Mouse (Mus musculus) hindbrain, embryonic 12.5 days (tissue): ENCODE data around the gene Dgkq. TPM values are rescaled to one million over a fixed set of nuclear protein-coding genes. Genes with fewer than 3 reads are reported as not detected.

ENCODE experiments used
- ATAC-seq: fragments of 200-750 bp; cut with Nextera tagmentation; 2 replicates; pipeline ENCODE4 v1.8.0; 2017; ENCODE audit warnings: moderate TSS enrichment; ENCODE audit not compliant: low FRiP score
- H3K27ac ChIP-seq: fragments of 300-500 bp; sonication (generic); 2 replicates; pipeline ENCODE4 v1.5.1; 2016; ENCODE audit warnings: mild to moderate bottlenecking
- H3K27me3 ChIP-seq: fragments of 300-500 bp; sonication (generic); 2 replicates; pipeline ENCODE4 v1.6.1; 2016; ENCODE audit warnings: mild to moderate bottlenecking
- H3K36me3 ChIP-seq: fragments of 300-500 bp; sonication (generic); 2 replicates; pipeline ENCODE4 v1.6.1; 2016; ENCODE audit warnings: mild to moderate bottlenecking
- H3K4me1 ChIP-seq: fragments of 300-500 bp; sonication (generic); 2 replicates; pipeline ENCODE4 v1.6.1; 2016
- H3K4me2 ChIP-seq: fragments of 300-500 bp; sonication (generic); replicated peaks from 2 replicates; pipeline ENCODE4 v1.6.1; 2016; ENCODE audit warnings: mild to moderate bottlenecking
- H3K4me3 ChIP-seq: fragments of 300-500 bp; sonication (generic); 2 replicates; pipeline ENCODE4 v1.5.1; 2016; ENCODE audit warnings: mild to moderate bottlenecking
- H3K9ac ChIP-seq: fragments of 300-500 bp; sonication (generic); 2 replicates; pipeline ENCODE4 v1.6.1; 2016; ENCODE audit warnings: mild to moderate bottlenecking, moderate library complexity
- H3K9me3 ChIP-seq: fragments of 300-500 bp; sonication (generic); replicated peaks from 2 replicates; pipeline ENCODE4 v1.6.1; 2016; ENCODE audit warnings: mild to moderate bottlenecking
- WGBS: fragments of 180-500 bp; shearing (Covaris S2); methylation state at CpG from one replicate; pipeline ENCODE4 v1.1.7; 2016; 5-methylcytosine and 5-hydroxymethylcytosine counted together
- polyA plus RNA-seq: library from polyadenylated mRNA; unstranded; fragments of >200 nt; fragmentation: Nextera tagmentation; extraction: Ambion mirVana; gene quantifications from 2 replicates; pipeline ENCODE4 v1.2.1, GENCODE M21; 2016

Gene Dgkq
- polyA plus RNA-seq: 21.9 and 23.5 TPM in 2 replicates

DNA sequence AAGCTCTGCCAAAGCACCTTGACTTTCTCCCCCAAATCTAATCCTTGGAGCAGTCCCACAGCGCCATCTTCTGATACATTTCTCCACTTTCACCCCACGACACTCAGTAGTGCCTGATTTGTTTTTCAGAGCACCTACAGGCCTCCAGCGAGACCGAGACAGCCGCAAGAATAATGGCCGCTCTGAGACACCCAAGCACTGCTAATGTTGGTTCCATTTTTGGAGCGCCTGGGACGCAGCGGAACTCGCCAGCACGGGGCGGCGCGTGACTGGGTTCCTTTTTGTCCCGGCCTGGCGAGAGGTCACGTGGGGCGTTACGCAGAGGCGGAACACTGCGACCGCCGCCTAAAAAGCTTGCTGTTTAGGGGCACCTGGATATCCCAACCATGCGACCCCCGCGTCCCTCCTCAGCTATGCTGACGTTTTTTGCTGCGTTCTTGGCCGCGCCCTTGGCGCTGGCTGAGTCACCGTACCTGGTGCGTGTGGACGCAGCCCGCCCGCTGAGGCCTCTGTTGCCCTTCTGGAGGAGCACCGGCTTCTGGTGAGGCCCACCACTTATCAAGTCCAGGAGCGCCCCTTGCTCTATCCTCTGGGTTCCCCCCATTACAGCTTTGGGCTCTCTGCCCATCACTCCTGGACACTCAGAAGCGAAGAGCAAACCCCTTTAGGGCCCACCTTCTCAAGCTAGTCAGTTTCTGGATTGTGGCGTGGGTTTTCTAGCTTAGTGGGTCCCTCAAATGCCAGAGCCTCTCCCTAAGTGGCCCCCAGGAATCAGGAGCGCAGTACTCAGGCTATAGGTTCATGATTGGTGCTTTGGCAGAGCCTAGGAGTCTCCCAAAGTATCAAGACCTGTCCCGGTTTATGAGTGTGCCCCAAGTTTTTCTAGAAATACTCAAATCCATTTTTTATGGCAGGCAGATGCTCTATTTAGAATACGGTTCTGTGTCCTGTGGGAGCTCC lies at the start of gene Dgkq:
Gene Dgkq, minus strand, starts transcription at position 696 of the 960 bp plus-strand sequence.
- WGBS: 8% methylated on average over 43 of the region's 43 CpGs
- no peaks in the 10 kb centered on the region for H3K9me3 ChIP-seq
- H3K27me3 ChIP-seq: no peaks in the 10 kb centered on the region
- H3K27ac ChIP-seq: peak within 1 kb of the TSS; percentile 85
- H3K4me3 ChIP-seq: peak within 1 kb of the TSS; percentile 47
- peak within 1 kb of the TSS; percentile 77 for H3K4me2 ChIP-seq
- H3K36me3 ChIP-seq: peaks cover 16% of the 10 kb centered on the region
- H3K4me1 ChIP-seq: peaks cover 15% of the 10 kb centered on the region
- ATAC-seq: peak; percentile 81
- peak within 1 kb of the TSS; percentile 68 for H3K9ac ChIP-seq

DNA sequence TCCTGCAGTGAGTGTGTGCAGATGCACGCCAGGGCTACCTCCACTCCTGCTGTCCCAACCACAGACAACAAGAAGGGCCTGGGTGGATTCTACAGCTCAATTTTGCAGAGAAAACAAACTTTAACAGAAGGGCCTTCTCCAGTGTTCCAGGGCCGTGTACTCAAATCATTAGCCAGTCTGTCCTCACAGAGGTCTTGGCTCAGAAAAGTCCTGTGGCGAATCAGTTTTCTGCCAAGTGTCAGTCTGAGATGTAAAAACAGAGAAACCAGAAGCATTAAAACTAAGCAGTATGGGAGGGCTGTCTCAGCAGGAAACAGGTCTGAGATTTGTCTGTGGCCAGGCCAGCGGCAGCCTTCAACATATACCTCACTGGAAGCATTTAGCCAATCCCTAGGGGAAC lies 48.6 kb upstream of the Dgkq start:
- 36% methylated on average over 4 of the region's 4 CpGs for WGBS
- H3K4me2 ChIP-seq: no peak overlapping the region
- ATAC-seq: no peak
- H3K4me3 ChIP-seq: no peak overlapping the region
- no peaks in the 10 kb centered on the region for H3K9me3 ChIP-seq
- peaks cover 9% of the 10 kb centered on the region for H3K4me1 ChIP-seq
- H3K36me3 ChIP-seq: no peaks in the 10 kb centered on the region
- H3K27me3 ChIP-seq: no peaks in the 10 kb centered on the region
- 0 out of 2 replicates have a peak overlapping the region, but pooled peaks have one; percentile 23 for H3K27ac ChIP-seq
- H3K9ac ChIP-seq: no peak overlapping the region

DNA sequence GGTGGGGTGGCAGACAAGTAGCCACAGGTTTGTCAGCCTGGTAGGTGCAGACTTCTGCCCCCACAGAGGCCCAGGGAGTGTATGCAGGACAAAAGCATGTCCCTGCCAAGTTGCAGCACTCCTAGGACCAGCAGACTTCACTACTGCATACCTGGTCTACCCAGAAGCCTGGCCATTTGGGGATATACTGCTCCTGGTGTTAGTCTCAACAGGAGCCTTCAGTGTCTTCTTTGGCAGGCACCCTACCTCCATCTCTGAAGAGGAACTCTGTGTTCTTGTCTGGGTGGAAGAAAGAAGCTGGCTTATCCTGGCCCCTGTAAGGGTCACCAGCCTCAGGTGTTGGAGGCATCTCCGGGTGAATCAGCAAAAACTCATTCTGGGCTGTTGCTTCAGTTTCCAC lies 46.5 kb upstream of the Dgkq start:
- H3K27ac ChIP-seq: no peak overlapping the region
- peaks cover 9% of the 10 kb centered on the region for H3K4me1 ChIP-seq
- no peaks in the 10 kb centered on the region for H3K36me3 ChIP-seq
- H3K9me3 ChIP-seq: no peaks in the 10 kb centered on the region
- H3K4me2 ChIP-seq: no peak overlapping the region
- H3K9ac ChIP-seq: no peak overlapping the region
- no peak for ATAC-seq
- no peaks in the 10 kb centered on the region for H3K27me3 ChIP-seq
- no peak overlapping the region for H3K4me3 ChIP-seq
- 78% methylated on average over 1 of the region's 1 CpGs for WGBS

DNA sequence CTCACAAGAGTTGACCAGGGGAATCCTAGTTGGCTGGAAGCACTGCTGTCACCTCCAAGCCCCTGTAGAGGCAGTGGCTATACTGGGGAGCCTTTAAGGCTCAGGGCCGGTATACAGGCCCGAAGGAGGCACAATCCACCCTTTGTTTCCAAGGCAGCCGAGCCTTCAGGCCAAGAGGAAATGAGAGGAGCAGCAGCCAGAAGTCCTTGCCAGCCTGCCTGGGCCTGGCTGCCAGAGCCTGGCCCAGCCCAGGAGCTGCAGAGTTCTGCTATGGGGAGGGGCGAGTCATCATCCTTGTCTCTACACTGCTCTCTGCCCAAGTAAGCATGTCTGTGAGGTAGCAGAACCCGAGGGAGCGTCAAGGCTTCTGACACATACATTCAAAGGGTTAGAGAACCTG lies 44.7 kb upstream of the Dgkq start:
- ATAC-seq: no peak
- no peak overlapping the region for H3K9ac ChIP-seq
- H3K9me3 ChIP-seq: no peaks in the 10 kb centered on the region
- no peaks in the 10 kb centered on the region for H3K36me3 ChIP-seq
- WGBS: 67% methylated on average over 6 of the region's 6 CpGs
- no peak overlapping the region for H3K4me3 ChIP-seq
- no peaks in the 10 kb centered on the region for H3K27me3 ChIP-seq
- no peak overlapping the region for H3K27ac ChIP-seq
- H3K4me1 ChIP-seq: peaks cover 9% of the 10 kb centered on the region
- no peak overlapping the region for H3K4me2 ChIP-seq

DNA sequence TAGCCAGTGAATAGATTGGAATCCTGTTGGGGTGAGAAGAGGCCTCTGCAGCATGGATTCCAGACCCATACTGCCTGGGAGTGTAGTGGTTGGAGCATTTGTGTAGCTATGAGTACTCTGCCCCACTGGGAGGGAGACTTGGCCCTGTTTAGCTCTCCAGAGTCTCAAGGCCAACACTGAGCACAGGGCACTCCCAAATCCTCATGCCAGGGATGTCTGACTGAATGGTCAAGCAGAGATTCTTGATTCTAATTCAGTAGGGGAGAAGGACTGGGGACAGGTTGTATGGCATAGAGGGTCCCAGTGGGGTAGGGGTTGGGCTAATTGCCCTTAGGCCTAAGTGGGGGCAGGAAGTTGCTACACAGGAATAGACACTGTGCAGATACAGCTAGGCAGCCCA lies 44.2 kb upstream of the Dgkq start:
- Histone ChIP-seq H3K4me2 (no peak overlapping the region), H3K4me3 (no peak overlapping the region), H3K4me1 (peaks cover 9% of the 10 kb centered on the region), H3K9ac (no peak overlapping the region), H3K36me3 (no peaks in the 10 kb centered on the region), H3K27ac (no peak overlapping the region), H3K27me3 (no peaks in the 10 kb centered on the region), H3K9me3 (no peaks in the 10 kb centered on the region)
- ATAC-seq: no peak

DNA sequence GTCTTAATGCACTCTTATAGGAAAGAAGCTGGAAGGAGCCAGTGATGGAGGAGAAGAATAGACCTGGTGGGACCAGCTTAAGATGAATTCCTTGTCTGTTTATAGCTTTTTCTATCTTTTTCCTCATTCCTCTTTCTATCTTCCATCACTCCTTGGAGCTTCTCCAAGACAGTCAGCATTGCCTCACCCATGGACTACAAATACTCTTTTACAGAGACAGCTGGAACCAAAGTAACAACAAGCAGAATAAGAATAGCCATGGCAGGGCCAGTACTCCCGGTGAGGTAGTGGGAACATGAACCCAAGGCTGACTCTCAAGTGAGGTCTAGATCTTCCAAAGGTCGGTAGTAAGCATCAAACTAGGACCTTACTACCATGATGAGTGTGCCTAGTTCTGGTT lies 43.6 kb upstream of the Dgkq start:
- peaks cover 6% of the 10 kb centered on the region for H3K4me1 ChIP-seq
- H3K27ac ChIP-seq: no peak overlapping the region
- no peaks in the 10 kb centered on the region for H3K9me3 ChIP-seq
- H3K27me3 ChIP-seq: no peaks in the 10 kb centered on the region
- H3K4me2 ChIP-seq: no peak overlapping the region
- H3K4me3 ChIP-seq: no peak overlapping the region
- WGBS: 88% methylated on average over 2 of the region's 2 CpGs
- no peak overlapping the region for H3K9ac ChIP-seq
- no peak for ATAC-seq
- H3K36me3 ChIP-seq: 0 out of 2 replicates have a peak, but pooled peaks cover 2% of the 10 kb centered on the region

DNA sequence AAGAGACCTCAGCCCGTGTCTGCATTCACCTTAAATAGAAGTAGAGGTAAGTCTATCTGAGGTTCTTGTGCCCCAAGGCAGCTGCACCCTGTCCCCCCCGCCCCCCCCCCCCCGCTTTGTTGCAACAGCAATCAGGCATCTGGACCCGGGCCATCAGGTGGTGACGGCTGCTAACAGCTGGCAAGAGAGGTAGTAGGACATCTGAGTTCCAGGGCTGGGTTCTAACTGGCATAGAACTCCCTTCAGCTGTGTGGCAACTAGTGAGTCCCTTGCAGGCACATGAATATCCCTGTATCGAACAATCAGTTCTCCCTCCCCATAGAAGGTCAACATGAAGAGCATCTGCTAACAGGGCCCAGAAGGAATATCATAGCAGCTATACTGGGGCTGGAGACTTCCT lies 42.5 kb upstream of the Dgkq start:
- WGBS: 83% methylated on average over 6 of the region's 6 CpGs
- ATAC-seq: no peak
- H3K36me3 ChIP-seq: peaks cover 5% of the 10 kb centered on the region; the same call in 1 of the 2 replicates
- no peaks in the 10 kb centered on the region for H3K27me3 ChIP-seq
- H3K4me2 ChIP-seq: no peak overlapping the region
- no peak overlapping the region for H3K9ac ChIP-seq
- H3K4me3 ChIP-seq: no peak overlapping the region
- H3K9me3 ChIP-seq: no peaks in the 10 kb centered on the region
- H3K27ac ChIP-seq: no peak overlapping the region
- H3K4me1 ChIP-seq: no peaks in the 10 kb centered on the region

DNA sequence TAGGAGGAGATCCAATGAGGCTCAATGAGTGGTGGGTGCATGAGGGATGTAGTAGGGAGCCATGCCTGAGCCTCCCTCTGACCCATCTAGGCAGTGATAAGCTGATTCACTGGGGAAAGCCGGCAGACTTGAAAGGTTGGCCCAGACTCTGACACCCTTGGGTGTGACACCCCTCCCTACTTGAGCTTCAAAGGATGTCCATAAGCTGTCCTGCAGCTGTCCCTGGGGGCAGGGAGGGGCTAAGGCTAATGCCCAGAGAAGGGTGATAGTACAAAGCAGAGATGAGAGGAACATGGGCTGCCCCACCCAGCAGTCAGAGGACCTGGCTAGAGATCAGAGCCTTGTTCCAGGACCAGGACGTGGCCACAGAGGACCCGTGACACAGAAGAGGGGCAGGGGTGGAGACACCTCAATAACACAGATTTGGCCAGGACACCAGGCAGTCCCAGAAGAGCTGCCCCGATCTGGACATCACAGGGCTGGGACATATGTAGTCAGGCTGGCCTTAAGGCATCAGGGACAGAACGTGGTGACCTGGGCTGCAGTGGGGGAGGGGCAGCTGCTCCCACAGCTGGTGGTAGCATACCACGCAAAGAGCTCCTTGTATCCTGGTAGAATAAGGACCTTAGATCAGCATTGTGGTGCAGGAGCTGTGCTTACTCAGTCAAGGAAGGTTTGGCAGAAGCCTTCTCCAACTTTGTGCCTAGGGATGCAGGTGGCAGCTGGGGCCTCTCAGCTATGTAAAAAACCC lies 39.7 kb upstream of the Dgkq start:
- no peaks in the 10 kb centered on the region for H3K9me3 ChIP-seq
- no peak overlapping the region for H3K9ac ChIP-seq
- WGBS: 68% methylated on average over 6 of the region's 6 CpGs
- H3K36me3 ChIP-seq: peaks cover 29% of the 10 kb centered on the region
- no peaks in the 10 kb centered on the region for H3K27me3 ChIP-seq
- no peak overlapping the region for H3K27ac ChIP-seq
- no peak overlapping the region for H3K4me2 ChIP-seq
- H3K4me3 ChIP-seq: no peak overlapping the region
- ATAC-seq: no peak
- no peaks in the 10 kb centered on the region for H3K4me1 ChIP-seq

DNA sequence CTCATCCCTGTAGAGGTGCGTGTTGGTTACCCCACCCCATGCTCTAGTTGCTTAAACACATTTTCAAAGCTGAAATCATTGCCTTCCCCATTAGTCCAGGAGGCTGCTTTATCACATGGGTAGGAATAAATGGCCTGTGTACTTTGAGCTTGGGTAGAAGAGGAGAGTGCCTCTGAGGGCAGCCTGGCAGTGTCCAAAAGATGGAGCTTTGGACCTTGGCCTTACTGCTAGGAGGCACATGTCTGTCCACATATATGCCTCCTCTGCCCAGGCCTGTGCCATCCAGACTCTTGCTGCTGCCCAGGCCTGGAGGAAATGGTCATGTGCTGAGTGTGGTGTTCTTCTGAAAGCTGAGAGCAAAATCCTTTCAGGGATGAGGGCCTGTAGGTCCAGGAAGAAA lies 38.9 kb upstream of the Dgkq start:
- Histone ChIP-seq H3K27me3 (no peaks in the 10 kb centered on the region), H3K36me3 (peaks cover 29% of the 10 kb centered on the region), H3K9ac (no peak overlapping the region), H3K4me1 (no peaks in the 10 kb centered on the region), H3K27ac (no peak overlapping the region), H3K4me2 (no peak overlapping the region), H3K9me3 (no peaks in the 10 kb centered on the region), H3K4me3 (no peak overlapping the region)
- no peak for ATAC-seq
- 100% methylated on average over 1 of the region's 1 CpGs for WGBS

DNA sequence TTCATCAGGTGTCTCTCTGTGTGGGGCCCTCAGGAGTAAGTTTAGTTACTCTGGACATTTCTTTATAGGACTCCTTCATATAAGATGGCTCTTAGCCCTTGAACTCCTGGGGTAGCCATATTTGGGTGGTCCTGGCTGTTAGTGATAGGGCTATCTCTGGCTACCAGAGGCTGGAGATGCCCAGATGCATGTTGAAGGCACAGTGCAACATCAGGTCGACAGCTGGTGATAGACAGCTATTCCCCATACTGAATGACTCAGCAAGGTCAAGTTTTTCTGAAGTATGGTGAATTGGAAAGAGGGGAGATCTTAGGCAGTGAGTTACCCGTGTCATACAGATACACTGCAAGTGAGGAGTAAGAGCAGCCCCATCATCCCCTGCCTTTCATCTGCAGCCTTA lies 38.3 kb upstream of the Dgkq start:
- no peaks in the 10 kb centered on the region for H3K27me3 ChIP-seq
- H3K36me3 ChIP-seq: peaks cover 29% of the 10 kb centered on the region
- H3K4me3 ChIP-seq: no peak overlapping the region
- H3K27ac ChIP-seq: no peak overlapping the region
- H3K4me1 ChIP-seq: no peaks in the 10 kb centered on the region
- no peaks in the 10 kb centered on the region for H3K9me3 ChIP-seq
- WGBS: 83% methylated on average over 2 of the region's 2 CpGs
- no peak overlapping the region for H3K4me2 ChIP-seq
- ATAC-seq: no peak
- no peak overlapping the region for H3K9ac ChIP-seq

DNA sequence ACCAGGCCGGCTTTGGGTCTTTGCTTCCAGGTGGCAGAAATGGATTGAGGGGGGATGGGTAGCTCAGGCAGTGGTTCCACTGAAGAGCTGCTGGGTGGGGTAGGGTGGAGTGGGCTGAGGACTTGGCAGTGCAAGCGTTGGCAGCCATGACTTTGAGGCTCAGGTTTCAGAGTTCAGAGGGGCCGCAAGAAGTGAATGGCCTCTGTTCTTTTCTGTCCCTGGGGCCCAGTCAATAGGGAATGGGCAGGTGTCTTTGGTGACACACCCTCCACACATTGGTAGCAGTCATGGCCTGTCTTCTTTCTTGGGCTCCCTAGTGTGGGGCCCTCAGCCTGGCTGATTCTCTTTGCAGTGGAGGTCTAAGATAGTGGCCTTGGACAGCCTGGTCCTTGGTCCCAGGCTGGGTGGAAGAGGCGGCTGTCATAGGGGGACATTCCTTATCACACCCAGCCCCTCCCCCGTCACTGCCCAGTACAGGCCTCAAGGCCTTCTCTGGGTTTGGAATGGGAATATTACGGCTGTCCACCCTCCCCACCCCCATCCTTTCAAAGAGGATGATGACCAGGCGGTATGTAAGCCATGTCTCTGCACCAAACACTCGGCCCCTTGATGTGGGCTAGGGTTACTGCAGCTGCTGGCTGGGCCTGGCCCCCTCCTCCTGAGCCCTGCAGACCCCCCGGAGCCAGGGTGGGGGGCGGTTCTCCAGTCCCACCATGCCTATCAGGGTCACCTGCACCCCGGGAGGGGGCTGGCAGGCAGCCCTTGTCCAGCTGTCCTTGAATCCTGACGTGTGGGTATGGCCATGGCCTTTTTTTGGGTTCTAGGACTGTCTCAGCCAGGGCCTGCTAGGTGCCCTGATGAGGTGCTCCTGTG lies 34.5 kb upstream of the Dgkq start:
- Histone ChIP-seq H3K4me3 (no peak overlapping the region), H3K9ac (no peak overlapping the region), H3K27me3 (no peaks in the 10 kb centered on the region), H3K4me2 (no peak overlapping the region), H3K9me3 (no peaks in the 10 kb centered on the region), H3K27ac (no peak overlapping the region), H3K36me3 (peaks cover 29% of the 10 kb centered on the region), H3K4me1 (peaks cover 21% of the 10 kb centered on the region)
- 84% methylated on average over 12 of the region's 12 CpGs for WGBS
- 0 out of 2 replicates have a peak, but pooled peaks have one; percentile 2 for ATAC-seq
